Mouse (Mus musculus): ENCODE measurements around the gene Aire.
"Not testable (repeated sequence)": the region's sequence is repeated elsewhere in the genome, so short reads cannot be mapped to it uniquely, and the experiment has no call there.

Gene Aire

DNA sequence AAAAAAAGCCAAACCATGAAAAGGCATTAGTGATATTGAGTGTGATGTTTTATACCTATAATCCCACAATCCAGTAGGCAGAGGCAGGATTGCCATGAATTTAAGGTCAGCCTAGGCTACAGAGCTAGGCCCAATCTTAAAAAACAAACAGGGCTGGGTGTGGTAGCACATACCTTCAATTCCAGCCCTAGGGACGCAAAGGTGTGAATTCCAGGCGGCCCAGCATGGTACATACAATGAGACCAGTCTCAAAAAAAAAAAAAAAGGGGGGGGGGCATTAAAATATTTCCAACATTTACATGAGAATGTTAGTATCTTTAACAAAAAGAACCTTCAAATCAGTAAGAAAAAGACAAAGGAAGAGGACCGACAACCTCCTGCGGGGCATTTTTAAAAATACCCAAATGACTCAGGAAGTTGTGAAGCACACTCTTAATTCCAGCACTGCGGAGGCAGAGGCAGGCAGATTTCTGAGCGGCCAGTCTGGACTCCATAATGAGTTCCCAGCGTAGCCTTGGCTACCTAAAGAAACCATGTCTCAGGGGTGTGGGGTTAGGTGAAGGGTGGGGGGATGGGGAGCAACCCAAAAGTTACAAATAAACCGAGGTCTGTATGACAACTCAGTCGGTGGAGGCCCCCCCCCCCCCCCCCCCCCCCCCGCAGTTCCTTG lies 4.8 kb upstream of the Aire start:
- no peak for DNase-seq

DNA sequence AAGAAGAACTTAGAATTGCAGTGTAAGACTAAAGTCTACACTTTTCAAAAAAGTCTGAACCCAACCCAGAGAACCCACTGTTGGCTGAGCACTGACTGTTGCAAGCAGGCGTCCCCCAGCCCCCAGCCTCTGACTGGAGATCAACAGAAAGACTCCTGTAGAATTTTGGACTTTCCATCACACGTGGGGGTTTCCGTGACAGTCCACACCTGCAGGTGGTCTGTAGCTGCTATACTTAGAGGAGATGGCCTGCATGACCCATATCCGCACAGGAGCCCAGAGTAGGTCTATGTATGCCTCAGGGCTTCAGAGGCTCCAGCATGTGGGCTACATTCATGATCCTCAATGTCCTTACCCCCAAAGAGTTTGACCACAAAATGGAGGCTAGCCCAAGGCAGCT lies 3.0 kb upstream of the Aire start:
- DNase-seq, result no peak

DNA sequence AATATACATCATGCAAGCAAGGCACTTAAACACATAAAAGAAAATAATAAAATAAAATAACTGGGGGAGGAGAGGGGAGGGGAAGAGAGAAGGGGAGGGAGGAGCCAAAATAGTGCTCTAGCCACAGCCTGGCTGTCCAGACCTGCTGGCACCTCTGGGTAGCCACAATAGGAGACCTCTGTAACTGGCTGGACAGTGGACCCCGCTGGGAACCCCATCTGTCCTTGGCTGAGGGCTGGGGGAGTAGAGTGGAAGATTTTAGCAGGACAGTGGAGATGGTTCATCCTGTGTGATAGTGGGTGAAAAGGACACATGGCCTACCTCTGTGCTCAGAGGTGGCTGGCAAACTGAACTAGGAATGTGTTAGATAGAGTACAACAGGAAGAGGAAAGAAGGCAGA lies 1.1 kb upstream of the Aire start:
- peak; percentile 33 to 45 for DNase-seq

DNA sequence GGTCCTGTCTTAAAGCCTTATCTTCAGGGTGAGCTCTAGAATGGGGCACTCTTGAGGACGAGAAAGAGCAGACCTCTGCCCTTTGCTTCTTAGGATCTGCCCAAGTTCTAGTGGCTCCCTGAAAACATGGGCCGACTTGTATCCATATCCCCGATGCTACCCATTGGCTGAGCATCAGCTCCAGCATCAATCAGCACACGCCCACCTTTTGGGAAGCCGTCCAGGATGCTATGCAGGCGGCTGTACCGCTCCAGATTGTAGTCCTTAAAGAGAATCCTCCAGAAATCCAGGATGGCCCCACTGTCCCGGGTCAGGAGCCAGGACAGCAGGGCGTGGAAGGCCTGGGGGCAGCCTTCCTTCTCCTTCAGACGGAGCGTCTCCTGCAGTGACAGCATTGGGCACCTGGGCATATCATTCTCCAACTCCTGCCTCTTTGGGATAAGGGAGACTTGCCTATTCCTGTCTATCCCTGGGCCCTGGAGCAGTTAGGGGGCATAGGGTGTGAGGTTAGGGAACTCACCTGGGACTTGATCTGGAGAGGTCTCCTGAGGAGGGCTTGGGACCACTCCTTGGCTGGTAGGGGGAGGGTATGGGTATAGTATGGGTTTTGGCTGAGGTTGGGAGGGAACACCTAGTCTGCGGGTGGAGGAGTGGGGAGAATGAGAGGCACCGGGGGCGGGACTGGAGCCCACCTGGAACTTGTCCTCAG lies 559 bp downstream of the Aire start:
- no peak for DNase-seq

DNA sequence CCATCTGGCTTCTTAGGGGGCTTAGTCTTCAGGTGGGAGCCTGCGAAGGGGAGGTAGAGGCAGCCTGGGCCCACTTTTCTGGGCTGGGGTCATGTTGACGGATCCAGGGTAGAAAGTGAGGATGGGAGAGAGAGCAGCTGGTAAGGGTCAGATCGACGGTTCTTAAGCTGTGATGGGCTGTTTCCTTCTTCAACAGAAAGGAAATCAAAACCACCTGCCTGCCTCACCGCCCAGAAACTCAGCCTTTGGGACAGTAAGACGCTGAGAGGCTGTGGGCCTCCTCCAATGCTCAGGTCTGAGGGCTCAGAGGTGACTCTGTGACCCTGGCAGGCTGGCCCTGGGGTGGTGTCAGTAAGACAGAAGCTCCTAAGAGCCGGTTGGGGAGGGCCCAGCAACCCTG lies 1.3 kb downstream of the Aire start:
- DNase-seq, result no peak

DNA sequence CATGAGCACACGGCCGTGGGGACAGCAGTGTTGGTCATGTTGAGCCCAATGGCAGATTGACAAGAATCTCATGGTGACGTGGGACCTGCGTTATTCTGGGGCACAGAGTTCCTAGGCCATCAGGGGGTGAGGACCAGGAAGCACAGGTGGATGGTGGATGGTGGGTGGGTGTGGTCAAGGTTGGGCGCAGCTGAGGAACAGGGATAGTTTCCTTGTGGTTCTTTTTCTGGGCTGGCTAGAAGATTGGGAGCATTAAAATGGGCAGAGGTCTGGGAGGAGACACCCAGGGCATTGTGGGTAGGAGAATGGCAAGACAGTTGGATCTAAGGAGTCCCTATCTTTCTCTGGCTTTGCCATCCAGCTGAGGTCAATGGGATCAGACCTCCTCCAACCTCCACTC lies 1.8 kb downstream of the Aire start, which contains the start of gene Dnmt3l:
Gene Dnmt3l, plus strand, starts transcription at position 301 of the 400 bp plus-strand sequence.
- no peak for DNase-seq

DNA sequence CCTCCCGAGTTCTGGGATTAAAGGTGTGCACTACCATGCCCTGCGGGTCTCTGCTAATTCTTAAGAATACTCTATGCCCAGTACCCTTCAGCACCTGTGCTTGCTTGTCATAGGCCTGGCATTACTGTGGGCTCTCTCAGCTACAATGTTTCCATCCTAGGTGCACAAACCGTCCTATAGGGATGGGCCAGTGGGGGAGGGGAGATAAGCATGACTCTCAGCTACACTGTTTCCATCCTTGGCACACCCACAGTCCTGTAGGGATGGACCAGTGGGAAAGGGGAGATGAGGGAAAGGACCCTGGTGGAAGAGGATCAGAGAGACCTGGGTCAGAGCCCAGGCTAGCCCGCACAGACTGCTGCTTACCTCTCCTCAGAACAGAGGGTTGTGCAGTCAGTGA lies 6.3 kb downstream of the Aire start:
- no peak for DNase-seq

DNA sequence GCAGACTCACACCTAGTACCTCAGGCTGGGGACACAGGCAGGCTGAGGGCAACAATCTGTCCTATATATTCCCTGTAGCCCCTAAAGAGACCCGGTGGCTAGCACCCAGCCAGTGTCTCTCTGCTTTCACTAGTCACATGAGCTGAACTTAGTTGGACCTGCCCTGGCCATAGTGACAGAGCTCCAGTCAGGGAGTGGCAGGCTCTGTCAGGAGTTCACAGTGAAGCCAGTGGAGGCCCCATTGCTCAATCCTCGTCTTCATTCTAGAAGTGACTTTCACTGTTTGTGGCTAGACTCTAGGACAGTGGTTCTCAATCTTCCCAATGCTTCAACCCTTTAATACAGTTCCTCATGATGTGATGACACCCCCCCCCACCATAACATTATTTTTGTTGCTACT lies 11.4 kb downstream of the Aire start:
- DNase-seq, result no peak

DNA sequence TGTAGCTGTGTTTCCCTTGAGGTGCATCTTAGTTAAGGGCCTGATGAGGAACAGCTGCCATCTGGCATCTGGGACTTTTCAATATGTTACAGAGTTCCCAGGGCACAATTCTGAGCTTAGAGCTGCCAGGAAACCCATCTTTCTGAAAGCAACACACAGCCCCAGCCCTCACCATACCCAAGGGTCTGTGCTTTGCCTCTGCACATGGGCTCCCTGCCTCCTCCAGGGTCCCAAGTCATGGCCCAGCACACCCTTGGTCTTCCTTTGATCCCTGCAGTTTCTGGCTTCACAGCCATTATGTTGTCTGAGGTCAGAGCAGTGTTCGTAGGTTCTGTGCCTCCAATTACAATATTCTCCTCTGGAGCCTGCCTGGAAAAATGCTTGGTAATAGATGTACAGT lies 14.3 kb downstream of the Aire start:
- no peak for DNase-seq

DNA sequence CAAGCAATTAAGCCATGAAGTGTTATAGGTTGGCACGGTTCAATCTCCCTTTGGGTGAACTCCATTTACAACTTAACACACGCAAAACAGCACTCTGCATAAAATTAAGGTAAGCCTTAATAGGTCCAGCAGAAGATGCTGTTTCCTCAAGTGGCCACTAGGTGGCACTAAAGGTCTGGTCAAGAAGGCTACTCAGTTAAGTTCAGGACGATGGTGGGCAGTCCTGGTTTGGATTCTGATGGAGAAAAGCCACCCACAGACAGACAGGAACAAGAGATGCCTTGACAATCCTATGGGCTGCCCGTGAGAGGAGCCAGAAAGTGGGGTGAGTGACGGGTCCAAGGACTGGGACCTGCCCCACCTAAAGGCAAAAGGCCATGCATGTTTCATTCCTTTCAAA lies 15.3 kb downstream of the Aire start:
- peak; percentile 86 to 91 for DNase-seq

DNA sequence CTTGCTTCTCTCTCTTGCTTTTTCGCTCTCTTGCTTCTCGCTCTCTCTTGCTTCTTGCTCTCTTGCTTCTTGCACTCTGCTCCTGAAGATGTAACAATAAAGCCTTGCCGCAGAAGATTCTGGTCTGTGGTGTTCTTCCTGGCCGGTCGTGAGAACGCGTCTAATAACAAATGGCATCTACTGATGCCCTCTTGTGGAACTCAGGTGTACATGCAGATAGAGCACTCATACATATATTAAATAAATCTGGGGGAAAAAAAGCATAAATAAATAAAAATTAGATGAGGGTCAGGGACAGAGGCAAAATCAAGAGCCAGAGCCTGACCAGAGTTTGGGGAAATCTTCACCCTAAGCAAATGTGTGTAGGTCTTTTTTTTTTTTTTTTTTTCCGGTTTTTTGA lies 18.0 kb downstream of the Aire start:
- DNase-seq, result not testable (repeated sequence)

DNA sequence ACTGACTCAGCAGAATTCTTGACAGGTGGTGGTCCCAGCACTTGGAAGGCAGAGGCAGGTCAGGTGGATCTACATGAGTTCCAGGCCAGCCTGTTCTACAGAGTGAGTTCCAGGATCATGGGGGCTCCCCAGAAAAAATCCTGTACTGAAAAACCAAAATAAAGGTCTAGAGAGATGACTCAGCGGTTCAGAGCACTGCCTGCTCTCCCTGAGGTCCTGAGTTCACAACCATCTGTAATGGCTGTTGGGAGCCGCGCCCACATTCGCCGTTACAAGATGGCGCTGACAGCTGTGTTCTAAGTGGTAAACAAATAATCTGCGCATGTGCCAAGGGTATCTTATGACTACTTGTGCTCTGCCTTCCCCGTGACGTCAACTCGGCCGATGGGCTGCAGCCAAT lies 23.4 kb downstream of the Aire start:
- not testable (repeated sequence) for DNase-seq

DNA sequence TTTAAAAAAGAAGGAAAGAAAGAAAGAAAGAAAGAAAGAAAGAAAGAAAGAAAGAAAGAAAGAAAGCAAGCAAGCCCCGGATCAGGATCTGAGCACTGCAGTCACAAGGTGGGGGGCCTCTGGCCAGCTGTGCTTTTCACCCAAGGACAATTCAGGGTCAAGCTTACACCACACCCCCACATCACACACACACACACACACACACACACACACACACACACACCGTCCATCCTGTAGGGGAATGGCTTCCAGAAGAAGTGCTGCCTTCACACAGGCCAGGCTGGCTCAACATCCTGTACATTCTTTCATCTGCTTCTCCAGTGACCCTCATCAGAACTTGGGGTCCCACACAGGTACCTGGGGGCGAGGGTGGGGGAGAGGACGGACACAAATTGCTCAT lies 24.1 kb downstream of the Aire start:
- no peak for DNase-seq

DNA sequence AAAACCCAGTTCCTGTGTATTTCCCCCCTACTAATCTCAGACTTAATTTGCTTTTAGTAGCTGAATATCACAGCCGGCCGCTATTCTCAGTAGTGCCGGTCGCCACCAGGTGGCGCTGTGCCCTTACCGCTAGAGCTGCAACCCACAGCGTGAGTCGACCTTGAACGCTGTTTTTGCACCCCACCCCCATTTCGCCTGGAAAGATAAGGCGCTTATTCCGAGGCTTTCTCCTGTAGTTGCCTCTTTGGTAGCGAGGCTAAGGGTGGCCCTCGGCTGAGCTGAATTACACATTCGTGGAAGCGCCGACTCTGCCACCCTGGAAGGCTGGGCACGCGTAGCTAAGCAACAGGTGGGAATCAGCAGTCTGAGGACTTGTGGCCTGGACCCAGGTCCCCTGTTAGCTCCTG lies 24.6 kb downstream of the Aire start:
- DNase-seq, result peak; percentile 90 to 93

DNA sequence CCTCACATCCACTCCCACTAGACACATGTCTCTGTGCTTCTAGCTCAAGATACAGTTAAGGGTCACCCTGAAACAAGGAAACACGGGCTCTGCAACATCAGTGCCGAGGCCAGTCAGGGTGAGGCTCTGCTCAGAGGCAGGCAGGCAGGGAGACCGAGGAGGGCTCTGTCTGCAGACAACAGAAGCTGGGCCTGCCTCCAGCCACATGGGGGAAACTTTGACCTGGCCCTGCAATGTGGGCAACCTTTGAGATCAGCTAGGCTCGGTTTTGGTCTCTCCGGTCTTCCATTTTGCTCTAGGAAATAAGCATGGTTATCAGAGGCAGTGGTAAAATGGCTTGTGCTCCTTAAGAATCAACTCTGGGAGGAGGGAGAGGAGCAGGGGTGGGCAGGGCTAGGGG lies 27.0 kb downstream of the Aire start:
- DNase-seq, result no peak

DNA sequence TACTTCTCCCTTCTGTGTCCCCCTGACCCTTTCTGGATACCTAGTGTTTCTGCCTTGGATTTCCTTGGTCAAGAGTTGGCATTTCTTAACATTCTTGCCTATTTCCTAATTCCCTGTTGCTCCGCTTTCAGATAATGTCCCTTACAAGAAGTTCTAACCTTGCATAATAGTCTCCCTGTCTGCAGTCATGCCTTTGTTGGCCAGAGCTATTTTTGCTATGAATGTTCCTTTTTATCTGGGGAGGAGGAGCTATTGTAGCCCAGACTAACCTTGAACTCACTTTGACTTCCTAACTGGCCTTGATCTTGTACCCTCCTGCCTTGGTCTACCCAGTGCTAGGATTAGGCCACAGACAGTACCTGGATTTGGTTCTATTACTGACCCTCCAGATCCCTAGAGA lies 27.9 kb downstream of the Aire start:
- DNase-seq, result no peak

DNA sequence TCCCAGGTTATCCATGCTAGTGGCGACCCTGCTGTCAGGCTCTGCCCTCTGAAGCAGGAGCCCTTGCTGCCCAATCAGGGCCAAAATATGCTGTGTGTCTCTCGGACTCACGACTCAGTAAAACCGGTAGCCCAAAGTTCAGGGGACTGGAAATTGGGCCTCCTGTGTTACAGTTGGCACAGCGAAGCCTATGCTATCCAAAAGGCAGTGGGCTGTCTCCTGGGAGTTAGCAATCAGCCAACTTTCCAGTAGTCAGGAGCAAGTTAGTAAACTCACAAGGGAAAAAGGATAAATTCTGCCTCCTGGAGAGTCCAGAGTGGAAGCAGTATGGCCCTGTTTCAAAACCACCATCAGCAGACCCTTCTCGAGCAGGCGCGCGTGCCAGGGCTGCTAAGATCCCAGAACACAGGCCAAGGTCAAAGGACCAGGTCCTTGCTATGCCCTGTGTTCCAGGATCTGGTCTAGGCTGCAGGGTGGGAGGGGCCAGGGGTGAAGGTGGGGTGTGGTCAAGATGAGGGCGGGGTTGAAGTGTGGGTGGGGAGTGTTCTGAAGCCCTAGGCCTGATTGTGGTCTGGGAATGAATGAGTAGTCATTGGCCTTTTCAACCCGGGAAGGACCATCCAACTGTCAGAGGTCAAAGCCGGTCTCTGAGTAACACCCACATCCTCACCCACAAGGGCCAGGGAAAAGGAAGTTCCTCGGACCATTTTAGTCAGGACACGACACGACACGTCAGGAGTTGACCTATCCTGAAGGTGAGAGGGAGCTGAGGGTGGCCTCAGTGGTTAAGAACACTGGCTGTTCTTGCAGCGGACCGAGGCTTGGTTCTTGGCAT lies 30.5 kb downstream of the Aire start:
- DNase-seq, result no peak

DNA sequence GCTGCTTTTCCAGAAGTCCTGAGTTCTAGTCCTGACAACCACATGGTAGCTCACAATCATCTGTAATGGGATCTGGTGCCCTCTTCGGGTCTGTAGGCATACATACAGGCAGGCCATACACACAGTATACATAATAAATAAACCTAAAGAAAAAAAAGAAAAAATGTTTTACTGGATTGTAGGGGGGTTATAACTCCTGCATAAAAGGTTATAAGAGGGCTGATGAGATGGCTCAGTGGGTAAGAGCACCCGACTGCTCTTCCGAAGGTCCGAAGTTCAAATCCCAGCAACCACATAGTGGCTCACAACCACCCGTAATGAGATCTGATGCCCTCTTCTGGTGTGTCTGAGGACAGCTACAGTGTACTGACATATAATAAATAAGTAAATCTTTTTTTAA lies 32.3 kb downstream of the Aire start:
- DNase-seq, result not testable (repeated sequence)

DNA sequence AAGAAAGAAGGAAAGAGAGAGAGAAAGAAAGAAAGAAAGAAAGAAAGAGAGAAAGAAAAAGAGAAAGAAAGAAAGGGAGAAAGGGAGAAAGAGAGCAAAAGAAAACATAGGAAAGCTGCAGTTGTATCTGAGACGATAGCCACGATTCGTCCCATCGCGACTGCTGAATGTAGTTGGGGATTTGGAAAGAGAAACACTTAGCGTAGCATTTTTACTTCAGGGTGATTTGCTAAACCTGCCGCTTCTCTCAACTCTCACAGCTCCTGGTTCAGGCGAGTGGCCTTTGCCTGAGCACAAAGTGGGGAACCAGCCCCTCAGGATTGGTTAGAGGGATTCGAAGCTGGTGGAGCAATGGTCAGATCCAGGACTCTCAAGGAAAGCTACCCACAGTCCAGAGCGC lies 33.1 kb downstream of the Aire start:
- DNase-seq, result no peak

DNA sequence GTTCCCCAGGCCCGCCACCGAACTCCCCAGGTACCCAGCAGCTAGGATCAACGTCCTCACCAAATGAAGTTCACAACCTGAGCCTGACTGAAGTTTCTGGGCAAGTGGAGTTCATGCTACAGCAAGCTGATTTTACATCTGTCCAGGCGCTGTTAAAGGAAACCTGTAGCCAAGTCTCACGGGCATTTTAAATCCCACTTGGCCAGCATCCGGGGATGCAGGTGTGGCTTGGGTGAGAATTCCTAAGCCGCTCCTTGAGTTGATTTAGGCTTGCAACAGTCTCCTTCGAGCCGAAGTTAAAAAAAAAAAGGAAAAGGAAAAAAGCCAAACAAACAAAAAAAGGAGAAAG lies 33.5 kb downstream of the Aire start, which contains the start of gene Pfkl:
Gene Pfkl, minus strand, starts transcription at position 139 of the 349 bp plus-strand sequence.
- DNase-seq, result no peak

DNA sequence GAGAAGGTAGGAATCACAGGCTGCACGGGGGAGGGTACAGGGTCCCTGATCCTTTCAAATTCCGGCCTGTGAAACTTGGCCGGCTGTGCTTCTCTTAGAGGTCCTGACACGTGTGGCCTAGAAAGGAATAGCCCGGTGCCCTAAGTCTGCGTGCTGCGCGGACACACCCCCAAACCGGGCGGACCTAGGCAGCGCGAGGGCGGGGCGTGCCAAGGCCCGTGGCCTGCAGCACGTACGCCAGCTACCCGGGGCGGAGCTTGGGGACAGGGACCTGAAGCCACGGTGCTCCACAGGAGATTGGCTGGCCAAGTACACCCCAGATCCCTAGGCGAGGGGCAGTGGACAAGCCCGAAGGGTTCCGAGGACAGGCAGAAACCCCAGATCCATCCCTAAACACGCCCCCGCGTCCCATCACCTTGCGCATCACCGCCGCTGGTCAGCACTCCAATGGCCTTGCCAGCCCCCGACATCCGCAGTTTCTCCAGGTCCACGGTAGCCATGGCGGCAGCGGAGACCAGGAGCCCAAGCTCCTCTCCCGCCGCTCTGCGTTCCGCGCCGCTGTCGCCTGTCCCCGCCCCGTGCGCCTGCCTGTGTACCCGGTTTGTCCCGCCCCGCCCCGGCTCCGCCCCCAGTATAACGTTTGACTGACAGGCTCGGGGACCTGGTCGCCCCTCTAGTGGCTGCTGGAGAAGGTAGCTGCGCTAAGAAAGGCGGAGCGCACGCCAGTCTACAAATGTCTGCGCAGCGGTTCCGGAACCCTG lies 34.0 kb downstream of the Aire start:
- peak; percentile 96 to 97 for DNase-seq

DNA sequence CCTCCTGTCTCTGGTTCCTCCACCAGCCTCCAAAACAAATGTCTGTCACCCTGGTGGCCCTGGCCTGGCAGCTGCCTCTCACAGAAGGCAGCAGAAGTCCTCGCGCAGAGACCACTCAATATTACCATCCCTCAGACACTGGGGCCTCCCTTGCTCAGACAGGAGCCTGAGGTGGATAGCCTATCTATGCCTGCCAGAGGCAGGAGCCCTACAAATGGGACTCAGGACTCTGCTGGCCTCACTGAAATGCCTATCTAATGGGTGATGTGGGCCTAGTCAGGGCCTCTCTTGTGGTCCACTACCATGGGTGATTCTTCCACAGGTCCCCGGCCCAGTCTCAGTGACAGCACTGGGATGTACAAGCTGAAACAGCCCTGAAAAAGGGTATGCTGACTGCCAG lies 35.2 kb downstream of the Aire start:
- no peak for DNase-seq

DNA sequence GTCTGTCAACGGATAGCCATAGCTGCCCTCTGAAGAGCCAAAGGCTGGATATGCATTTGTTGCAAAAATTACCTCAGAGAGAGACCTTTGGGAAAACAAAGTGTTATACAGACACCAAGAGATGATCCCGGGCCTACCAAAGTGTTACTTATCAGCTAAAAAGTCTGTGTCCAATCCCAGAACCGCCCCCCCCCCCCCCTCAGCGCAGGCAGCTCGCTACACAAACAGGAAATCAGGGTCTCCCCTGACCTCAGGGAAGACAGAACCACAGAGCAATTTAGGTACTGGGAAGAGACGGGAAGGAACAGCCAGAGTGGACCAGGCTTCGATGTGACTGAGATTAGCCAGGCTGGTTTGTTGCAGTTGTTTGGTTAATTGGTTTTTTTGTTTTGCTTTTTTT lies 36.2 kb downstream of the Aire start:
- no peak for DNase-seq

All from cerebellum, postnatal 14 days (tissue).